Mouse (Mus musculus): ENCODE data around the gene Calml4. TPM values are rescaled to one million over a fixed set of nuclear protein-coding genes. Genes with fewer than 3 reads are reported as not detected.

The Calml4 gene
- total and polyA plus RNA-seq, 3 experiments = not detected

DNA sequence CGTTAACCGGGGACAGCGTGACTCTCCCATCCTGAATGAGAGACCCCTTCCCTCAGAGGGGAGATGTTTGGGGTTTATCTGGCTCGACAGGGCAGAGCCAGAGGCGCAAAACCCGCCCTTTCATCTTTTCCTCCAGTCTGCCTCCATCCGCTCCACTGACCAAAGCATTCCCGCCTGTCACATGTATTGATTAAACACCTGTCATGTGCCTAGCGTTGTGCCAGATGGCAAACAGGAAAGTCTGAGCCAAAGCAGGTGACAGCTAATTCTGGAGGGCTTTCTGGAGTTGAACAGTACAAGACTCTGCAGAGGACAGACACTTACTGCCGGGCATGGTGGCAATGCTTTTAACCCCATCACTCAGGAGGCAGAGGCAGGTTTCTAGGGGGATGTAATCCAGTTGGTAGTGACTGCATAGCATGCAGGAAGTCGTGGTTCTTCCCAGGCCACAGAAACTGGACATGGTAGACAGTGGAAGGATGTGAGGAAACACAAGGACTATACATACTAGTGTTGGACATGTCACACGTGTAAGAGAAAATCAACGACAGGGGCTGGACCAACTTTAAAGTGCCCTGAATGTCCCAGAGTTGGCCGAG is 18.6 kb upstream of the Calml4 start:
- Histone ChIP-seq H3K4me1 (ENCODE audit: control insufficient read depth in 1 of 2, insufficient read depth in 2 of 2) (peaks cover 9 to 36% of the 10 kb centered on the region in 2 experiments; a peak in 2 of 4 replicates), H3K9me3 (replicated peaks; ENCODE audit: low read length) (no peaks in the 10 kb centered on the region), H3K27ac (ENCODE audit: insufficient read depth, low read depth) (no peak overlapping the region), H3K79me2 (replicated peaks; ENCODE audit: control insufficient read depth, extremely low read depth, insufficient read depth, poor library complexity, severe bottlenecking) (no peaks in the 10 kb centered on the region), H3K4me3 (replicated peaks in 1 of 3; ENCODE audit: low read depth in 2 of 3, low read length in 2 of 3, poor library complexity in 1 of 3) (peak overlapping the region; percentile 68 to 79 (median 69)), H3K4me2 (ENCODE audit: insufficient read depth, low read depth, poor library complexity, severe bottlenecking) (peak overlapping the region; percentile 64), H3K27me3 (replicated peaks) (no peaks in the 10 kb centered on the region), H3K9ac (ENCODE audit: insufficient read depth, low read depth) (peak overlapping the region; percentile 39), H3K36me3 (replicated peaks in 1 of 2; ENCODE audit: control insufficient read depth in 1 of 2, insufficient read depth in 1 of 2, low read length in 1 of 2) (peaks cover 0 to 25% of the 10 kb centered on the region in 2 experiments)
- DNase-seq (ENCODE audit: extremely low read depth) = peak; percentile 24
- TF ChIP-seq TCF12 (IDR thresholded peaks at IDR 0.05; ENCODE audit: low read depth, low read length) (no peak), BHLHE40 (IDR thresholded peaks at IDR 0.05; ENCODE audit: low read depth, low read length) (0 out of 2 replicates have a peak, but pooled peaks have one; percentile 41), PAX5 (IDR thresholded peaks at IDR 0.05; ENCODE audit: low read length) (no peak), GABPA (IDR thresholded peaks at IDR 0.05; ENCODE audit: insufficient replicate concordance, low read depth, low read length) (no peak), MAX (IDR thresholded peaks at IDR 0.05; ENCODE audit: low read length) (no peak), JUND (conservative IDR thresholded peaks at IDR 0.05; ENCODE audit: low read depth, low read length) (no peak), USF2 (conservative IDR thresholded peaks at IDR 0.05; ENCODE audit: low read depth, low read length) (no peak), SMC3 (IDR thresholded peaks at IDR 0.05; ENCODE audit: low read depth, low read length) (no peak), RCOR1 (conservative IDR thresholded peaks at IDR 0.05; ENCODE audit: low read depth, low read length) (no peak), CHD1 (IDR thresholded peaks at IDR 0.05; ENCODE audit: low read depth, low read length) (no peak), ZC3H11A (IDR thresholded peaks at IDR 0.05; ENCODE audit: low read depth, low read length) (no peak), NELFE (IDR thresholded peaks at IDR 0.05; ENCODE audit: low read depth, low read length) (no peak), MEF2A (IDR thresholded peaks at IDR 0.05; ENCODE audit: borderline replicate concordance, low read depth, low read length) (no peak), ZNF384 (IDR thresholded peaks at IDR 0.05; ENCODE audit: low read depth, low read length) (no peak), NRF1 (IDR thresholded peaks at IDR 0.05; ENCODE audit: low read depth, low read length) (no peak), POLR2A (IDR thresholded peaks at IDR 0.05; ENCODE audit: low read depth, low read length) (peak; percentile 3; the same call in 1 of the 2 replicates), ZKSCAN1 (IDR thresholded peaks at IDR 0.05; ENCODE audit: borderline replicate concordance, low read depth, low read length) (no peak), POLR2AphosphoS2 (IDR thresholded peaks at IDR 0.05; ENCODE audit: low read depth, low read length) (no peak), KAT2A (IDR thresholded peaks at IDR 0.05; ENCODE audit: insufficient replicate concordance, low read length) (no peak), MAFK (IDR thresholded peaks at IDR 0.05; ENCODE audit: insufficient replicate concordance, low read length) (no peak), IRF4 (IDR thresholded peaks at IDR 0.05; ENCODE audit: low read depth, low read length) (no peak), ELF1 (IDR thresholded peaks at IDR 0.05; ENCODE audit: low read depth, low read length) (no peak), CHD2 (IDR thresholded peaks at IDR 0.05; ENCODE audit: low read length) (no peak), TBP (conservative IDR thresholded peaks at IDR 0.05; ENCODE audit: low read depth, low read length) (no peak), E2F4 (IDR thresholded peaks at IDR 0.05; ENCODE audit: insufficient replicate concordance, low read depth, low read length) (no peak), HCFC1 (IDR thresholded peaks at IDR 0.05; ENCODE audit: low read depth, low read length) (no peak), USF1 (IDR thresholded peaks at IDR 0.05; ENCODE audit: low read depth, low read length) (no peak), MAZ (IDR thresholded peaks at IDR 0.05; ENCODE audit: low read depth, low read length) (no peak), UBTF (IDR thresholded peaks at IDR 0.05; ENCODE audit: low read depth, low read length) (no peak), JUN (IDR thresholded peaks at IDR 0.05; ENCODE audit: insufficient read depth, low read depth, low read length) (no peak), EP300 (IDR thresholded peaks at IDR 0.05; ENCODE audit: low read length) (no peak), MYC (IDR thresholded peaks at IDR 0.05; ENCODE audit: low read depth, low read length) (0 out of 2 replicates have a peak, but pooled peaks have one; percentile 21), SIN3A (IDR thresholded peaks at IDR 0.05; ENCODE audit: low read length) (0 out of 2 replicates have a peak, but pooled peaks have one; percentile 32), RAD21 (IDR thresholded peaks at IDR 0.05; ENCODE audit: low read depth, low read length) (no peak), MXI1 (IDR thresholded peaks at IDR 0.05; ENCODE audit: low read depth, low read length) (peak; percentile 15; the same call in 1 of the 2 replicates), ZMIZ1 (IDR thresholded peaks at IDR 0.05; ENCODE audit: low read depth, low read length) (no peak), CTCF (conservative IDR thresholded peaks at IDR 0.05 in 1 of 2, IDR thresholded peaks at IDR 0.05 in 1 of 2; ENCODE audit: low read depth in 2 of 2, low read length in 2 of 2) (no peak)
- dilution Hi-C loops (cut with MboI; ENCODE audit: extremely low pct_ligation_motif_present, extremely low pct_unique_long_range_greater_than_20kb, low sequenced_read_pairs) = no loop called here
- in situ Hi-C loops (cut with MboI; ENCODE audit: low pct_ligation_motif_present, low pct_unique_long_range_greater_than_20kb, low sequenced_read_pairs) = no loop called here
